Mouse (Mus musculus): ENCODE measurements around the gene Btbd18.

The Btbd18 gene

GRCm38 (mm10) chr2:84640833-84641232 is 18.0 kb upstream of the Btbd18 start:
- in situ Hi-C loops (cut with MboI; ENCODE audit: unreplicated experiment in 2 of 2): no loop called here

DNA sequence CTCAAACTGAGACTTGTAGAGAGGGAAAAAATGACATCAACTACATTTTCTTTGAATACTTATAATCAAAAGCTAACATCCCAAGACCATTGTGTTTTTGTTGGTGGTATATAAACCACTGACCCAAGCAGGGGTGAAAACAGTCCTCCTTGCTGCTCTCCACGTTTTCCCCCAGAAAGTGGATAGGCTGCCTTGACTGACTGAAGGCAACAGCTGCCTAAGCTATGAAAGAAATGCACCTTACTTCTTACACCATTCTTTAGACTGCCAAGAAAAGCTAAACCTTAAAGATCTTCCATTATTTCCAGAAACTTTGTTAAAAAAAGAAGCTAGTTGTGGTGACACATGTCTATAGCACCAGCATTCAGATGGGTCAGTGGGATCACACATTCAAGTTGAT is 12.7 kb upstream of the Btbd18 start:
- in situ Hi-C loops (cut with MboI; ENCODE audit: unreplicated experiment in 2 of 2): no loop called here

DNA sequence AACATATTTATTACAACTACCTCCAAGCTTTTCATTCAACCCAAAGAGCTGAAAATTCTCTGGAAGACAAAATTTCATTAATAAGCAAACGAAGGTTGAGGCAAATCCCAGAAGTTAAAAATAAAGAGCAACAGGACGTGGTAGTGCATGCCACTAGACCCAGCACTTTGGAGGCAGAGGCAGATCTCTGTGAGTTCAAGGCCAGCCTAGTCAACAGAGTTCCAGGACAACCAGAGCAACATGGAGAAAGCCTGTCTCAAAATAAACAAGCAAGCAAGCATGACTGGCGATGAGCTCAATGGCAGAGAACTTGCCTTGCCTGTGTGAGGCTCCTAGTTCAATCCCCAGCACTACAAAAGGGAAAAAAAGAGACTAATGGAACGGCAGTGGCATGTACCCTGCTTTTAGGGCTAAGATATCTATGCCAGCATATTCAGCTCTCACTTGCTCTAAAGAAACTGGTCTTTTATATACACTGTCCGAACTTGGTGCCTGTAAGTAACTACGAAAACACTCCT is 11.8 kb upstream of the Btbd18 start:
- in situ Hi-C loops (cut with MboI; ENCODE audit: unreplicated experiment in 2 of 2): no loop called here

DNA sequence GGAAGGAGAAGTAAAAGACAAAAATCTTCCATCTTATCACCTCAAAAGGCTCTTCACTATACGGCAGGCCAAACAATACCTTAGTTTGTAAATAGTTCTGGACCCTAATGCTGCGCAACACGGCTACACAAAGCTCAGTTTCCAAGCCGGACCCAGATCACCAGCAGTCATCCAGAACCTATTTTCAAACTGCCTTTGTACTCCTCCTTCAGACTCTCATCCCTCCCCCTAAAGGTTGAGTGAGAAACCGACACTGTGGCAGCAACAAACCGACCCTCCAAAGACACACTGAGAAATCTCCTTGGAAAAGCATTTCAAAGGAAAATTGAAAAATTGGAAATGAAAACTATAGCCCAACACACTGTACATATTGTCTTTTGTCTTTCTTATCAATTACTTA is 10.5 kb upstream of the Btbd18 start:
- in situ Hi-C loops (cut with MboI; ENCODE audit: unreplicated experiment in 2 of 2): no loop called here

DNA sequence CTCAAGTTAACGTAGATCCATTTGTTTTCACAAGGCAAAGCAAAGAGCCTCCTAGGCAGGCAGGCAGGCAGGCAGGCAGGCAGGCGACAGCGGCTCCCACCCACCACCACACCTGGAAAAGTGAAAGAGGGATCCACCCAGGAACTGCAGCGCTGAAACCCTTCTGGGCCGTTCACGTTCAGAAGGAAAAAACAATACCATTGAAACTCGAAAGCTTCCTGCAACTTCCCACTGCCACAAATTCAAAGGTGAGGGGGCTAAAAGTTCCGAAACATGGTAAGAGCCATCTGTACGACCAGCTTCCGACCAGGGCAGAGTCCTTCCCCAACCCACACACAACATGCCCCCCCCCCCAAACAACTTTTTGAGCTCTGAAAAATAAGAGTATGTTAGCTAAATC is 9.2 kb upstream of the Btbd18 start:
- in situ Hi-C loops (cut with MboI; ENCODE audit: unreplicated experiment in 2 of 2): no loop called here

- in situ Hi-C loops (cut with MboI; ENCODE audit: unreplicated experiment in 2 of 2): no loop called here
Measured at GRCm38 (mm10) chr2:84650464-84651195, 8.2 kb upstream of the Btbd18 start, which contains the start of gene Ctnnd1. Gene Ctnnd1 (minus strand): TSS chr2:84650765.

DNA sequence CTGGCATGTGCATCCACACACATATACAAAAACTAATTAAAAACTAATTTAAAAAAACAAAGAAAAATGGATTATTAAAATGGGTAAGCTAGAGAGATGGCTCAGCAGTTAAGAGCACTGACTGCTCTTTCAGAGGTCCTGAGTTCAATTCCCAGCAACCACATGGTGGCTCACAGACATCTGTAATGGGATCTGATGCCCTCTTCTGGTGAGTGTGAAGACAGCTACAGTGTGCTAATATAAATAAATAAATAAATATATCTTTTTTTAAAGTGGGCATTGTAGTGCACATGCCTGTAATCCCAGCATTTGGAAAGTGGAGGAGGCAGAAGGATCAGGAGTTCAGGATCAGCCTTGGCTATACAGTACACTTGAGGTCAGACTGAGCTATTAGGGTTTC is 5.5 kb upstream of the Btbd18 start:
- in situ Hi-C loops (cut with MboI; ENCODE audit: unreplicated experiment in 2 of 2): no loop called here

GRCm38 (mm10) chr2:84655864-84656263 is 3.0 kb upstream of the Btbd18 start:
- in situ Hi-C loops (cut with MboI; ENCODE audit: unreplicated experiment in 2 of 2): no loop called here

GRCm38 (mm10) chr2:84660253-84660652 is 1.4 kb downstream of the Btbd18 start:
- in situ Hi-C loops (cut with MboI; ENCODE audit: unreplicated experiment in 2 of 2): loop anchor here (5.0 to 10.0 kb wide), 4 partner anchors 43 to 208 kb away; no protein-coding TSS in a partner anchor

- in situ Hi-C loops (cut with MboI; ENCODE audit: unreplicated experiment in 2 of 2): loop anchor here (5.0 to 10.0 kb wide), 4 partner anchors 46 to 211 kb away; no protein-coding TSS in a partner anchor
Measured at GRCm38 (mm10) chr2:84662866-84663265, 4.0 kb downstream of the Btbd18 start.

DNA sequence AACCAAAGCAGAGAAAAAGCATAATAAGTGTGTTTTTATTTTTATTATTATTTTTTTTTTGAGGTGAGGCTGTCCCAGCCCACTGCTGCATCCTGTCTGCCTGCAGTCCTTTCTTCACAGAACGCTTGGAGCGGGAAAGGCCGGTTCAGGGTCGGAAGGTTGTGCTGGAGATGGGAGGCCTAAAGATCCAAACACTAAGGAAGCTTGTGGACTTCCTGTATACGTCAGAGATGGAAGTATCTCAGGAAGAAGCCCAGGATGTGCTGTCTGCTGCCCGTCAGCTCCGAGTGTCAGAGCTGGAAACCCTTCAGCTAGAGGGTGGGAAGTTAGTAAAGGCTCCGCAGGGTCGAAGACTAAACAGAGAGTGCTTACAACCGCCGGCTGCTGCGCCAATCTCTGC is 7.2 kb downstream of the Btbd18 start:
- in situ Hi-C loops (cut with MboI; ENCODE audit: unreplicated experiment in 2 of 2): loop anchor here in 1 of 2 experiments (10.0 kb wide), 1 partner anchor 51 kb away; no protein-coding TSS in a partner anchor

- in situ Hi-C loops (cut with MboI; ENCODE audit: unreplicated experiment in 2 of 2): loop anchor here (10.0 kb wide), 3 partner anchors 55 to 1025 kb away; partner anchors contain the start of genes Smtnl1 (in 1 of the 2), Timm10 (in 1 of the 2) and Zc3h15 (in 1 of the 2)
Measured at GRCm38 (mm10) chr2:84669828-84670568, 11.1 kb downstream of the Btbd18 start.

DNA sequence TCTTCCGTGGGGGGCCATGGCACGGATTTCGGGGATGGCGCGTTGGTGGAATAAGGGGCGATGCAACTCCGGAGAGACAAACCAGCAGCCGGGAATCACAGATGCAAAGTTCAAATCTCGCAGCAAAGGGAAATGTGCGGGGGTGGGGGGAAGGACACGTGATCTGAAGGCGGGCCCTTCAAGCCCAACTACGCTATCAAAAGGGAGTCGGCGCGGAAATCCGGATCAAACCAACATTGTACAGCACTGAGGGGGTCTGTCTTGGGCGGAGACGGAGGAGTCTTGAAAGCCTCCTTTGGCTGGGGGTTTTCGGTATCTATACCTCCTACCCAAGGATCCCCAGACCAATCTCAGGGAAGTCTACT is 11.7 kb downstream of the Btbd18 start, which contains the start of gene Selenoh:
Gene Selenoh (minus strand): TSS at position 202 of the 365 bp plus-strand sequence.
- in situ Hi-C loops (cut with MboI; ENCODE audit: unreplicated experiment in 2 of 2): loop anchor here in 1 of 2 experiments (10.0 kb wide), 2 partner anchors 154 to 1026 kb away; partner anchors contain the start of genes Smtnl1, Timm10 and Zc3h15

- in situ Hi-C loops (cut with MboI; ENCODE audit: unreplicated experiment in 2 of 2): loop anchor here in 1 of 2 experiments (10.0 kb wide), 2 partner anchors 153 to 1027 kb away; partner anchors contain the start of genes Smtnl1, Timm10 and Zc3h15
Measured at GRCm38 (mm10) chr2:84671535-84671934, 12.7 kb downstream of the Btbd18 start.

DNA sequence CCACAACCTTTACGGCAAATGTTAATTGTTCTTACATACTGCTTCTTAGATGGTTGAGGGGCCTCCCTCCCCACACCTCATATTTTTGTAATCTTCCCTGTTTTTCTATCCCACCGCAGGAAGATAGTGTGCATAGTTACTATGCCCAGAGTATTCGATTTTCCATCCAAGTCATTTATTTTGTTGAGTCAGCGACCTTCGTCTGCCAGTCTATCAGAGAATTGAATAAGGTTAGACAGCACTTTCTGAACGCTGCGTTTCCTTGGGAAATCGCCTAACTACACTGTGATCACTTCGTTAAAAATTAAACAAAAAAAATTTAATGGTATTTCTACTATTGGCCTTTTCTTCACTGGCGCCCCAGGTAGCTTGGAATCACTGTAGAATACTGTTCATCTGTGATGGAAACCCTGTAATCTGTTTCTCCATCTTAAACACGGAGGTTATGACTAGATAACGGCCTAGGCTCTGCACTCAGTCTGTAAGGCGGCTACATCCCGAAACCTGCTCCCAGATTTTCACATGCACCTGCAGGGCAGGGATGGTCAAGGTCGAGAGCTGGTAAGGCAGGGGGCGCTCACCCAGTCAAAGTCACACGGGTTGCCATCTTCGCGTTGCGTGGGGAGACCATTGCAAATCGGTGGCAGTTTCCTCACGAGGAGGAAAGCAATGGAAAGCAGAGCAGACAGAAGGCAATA is 18.5 kb downstream of the Btbd18 start:
- in situ Hi-C loops (cut with MboI; ENCODE audit: unreplicated experiment in 2 of 2): loop anchor here (5.0 to 10.0 kb wide), 4 partner anchors 35 to 1033 kb away; partner anchors contain the start of genes Clp1 (in 1 of the 2), Smtnl1 (in 1 of the 2), Timm10 (in 1 of the 2) and Zc3h15 (in 1 of the 2)

DNA sequence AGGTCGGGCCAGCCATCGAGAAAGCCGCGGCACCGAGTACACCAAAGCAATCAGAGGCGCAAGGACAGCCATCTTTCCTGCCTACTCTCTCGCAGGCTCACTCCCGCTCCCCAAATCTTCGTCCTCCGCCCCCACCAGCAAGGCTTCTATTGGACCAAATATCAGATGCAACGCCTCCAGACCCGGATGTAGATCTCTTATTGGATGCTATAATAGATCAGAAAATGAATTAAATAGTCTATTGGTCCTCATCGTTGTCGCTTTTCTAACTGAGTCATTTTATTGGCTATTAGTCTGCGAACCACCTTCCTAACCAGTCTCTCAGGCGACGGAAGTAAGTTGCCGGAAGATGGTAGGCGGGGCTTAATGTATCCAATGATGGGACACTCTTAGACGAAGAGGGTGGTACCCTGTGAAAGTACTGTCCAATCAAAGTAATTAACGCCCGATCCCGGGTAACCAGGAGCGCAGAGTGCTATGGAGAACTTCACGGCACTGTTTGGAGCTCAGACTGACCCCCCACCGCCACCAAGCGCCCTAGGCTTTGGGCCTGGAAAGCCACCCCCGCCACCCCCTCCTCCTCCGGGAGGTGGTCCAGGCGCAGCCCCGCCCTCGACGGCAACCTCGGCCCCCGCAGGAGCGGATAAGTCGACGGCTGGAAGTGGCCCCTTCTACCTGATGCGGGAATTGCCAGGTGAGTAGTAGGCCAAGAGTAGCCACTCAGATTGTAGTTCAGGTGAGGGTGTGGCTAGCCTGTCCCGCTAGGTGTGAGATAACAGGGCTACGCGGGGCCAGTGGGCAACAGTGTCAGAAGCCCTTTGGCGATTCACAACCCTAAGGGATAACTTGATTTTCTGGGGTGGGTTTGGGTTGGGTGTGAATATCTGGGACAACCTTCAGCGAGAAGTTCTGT is 19.3 kb downstream of the Btbd18 start, which contains the start of the genes Gm28635 and Med19:
Gene Gm28635 (minus strand): TSS at position 74 of the 913 bp plus-strand sequence.
Gene Med19 (plus strand): TSS at position 435 of the 913 bp plus-strand sequence.
- in situ Hi-C loops (cut with MboI; ENCODE audit: unreplicated experiment in 2 of 2): loop anchor here (5.0 to 10.0 kb wide), 4 partner anchors 34 to 1033 kb away; partner anchors contain the start of genes Clp1 (in 1 of the 2), Smtnl1 (in 1 of the 2), Timm10 (in 1 of the 2) and Zc3h15 (in 1 of the 2)

- in situ Hi-C loops (cut with MboI; ENCODE audit: unreplicated experiment in 2 of 2): loop anchor here (5.0 to 10.0 kb wide), 4 partner anchors 33 to 1034 kb away; partner anchors contain the start of genes Clp1 (in 1 of the 2), Smtnl1 (in 1 of the 2), Timm10 (in 1 of the 2) and Zc3h15 (in 1 of the 2)
Measured at GRCm38 (mm10) chr2:84679016-84679415, 20.1 kb downstream of the Btbd18 start, which contains the start of gene Tmx2. Gene Tmx2 (minus strand): TSS chr2:84679140.

DNA sequence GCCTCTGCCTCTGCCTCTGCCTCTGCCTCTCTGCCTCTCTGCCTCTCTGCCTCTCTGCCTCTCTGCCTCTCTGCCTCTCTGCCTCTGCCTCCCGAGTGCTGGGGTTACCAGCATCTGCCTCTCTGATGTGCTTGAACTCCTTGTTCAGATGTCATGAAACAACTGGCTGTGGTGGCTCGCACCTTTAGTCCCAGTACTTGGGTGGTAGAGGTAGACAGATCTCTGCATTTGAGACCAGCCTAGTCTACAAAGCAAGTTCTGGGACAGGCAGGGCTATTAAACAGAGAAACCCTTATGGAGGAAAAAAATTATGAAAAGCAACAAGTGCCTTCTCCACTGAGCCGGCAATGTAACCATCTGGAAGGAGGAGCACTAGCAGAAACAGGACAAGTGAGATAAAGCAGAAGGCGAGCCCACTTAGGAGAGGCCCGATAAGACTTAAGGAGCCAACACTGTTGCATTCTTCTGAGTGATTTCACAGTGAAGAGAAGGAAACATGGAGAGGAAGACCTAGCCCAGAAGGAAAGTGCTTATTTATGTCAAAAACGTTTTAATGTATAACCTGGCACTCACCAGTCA is 23.8 kb downstream of the Btbd18 start:
- in situ Hi-C loops (cut with MboI; ENCODE audit: unreplicated experiment in 2 of 2): no loop called here
